Mouse (Mus musculus): Measurements from ENCODE around the gene Arrdc5.

Gene Arrdc5

GRCm38 (mm10) chr17:56300186-56300585 is at the start of gene Arrdc5:
Gene Arrdc5 (minus strand): TSS chr17:56300286.
- DNase-seq (ENCODE audit: low read depth in 1 of 2, low spot score in 2 of 2) = no peak

GRCm38 (mm10) chr17:56348586-56348985 is 48.5 kb upstream of the Arrdc5 start:
- DNase-seq (ENCODE audit: low read depth in 1 of 2, low spot score in 2 of 2) = no peak

- no peak for DNase-seq (ENCODE audit: low read depth in 1 of 2, low spot score in 2 of 2)
Measured at GRCm38 (mm10) chr17:56348128-56348527, 48.0 kb upstream of the Arrdc5 start.

- DNase-seq (ENCODE audit: low read depth in 1 of 2, low spot score in 2 of 2) = no peak
Measured at GRCm38 (mm10) chr17:56345364-56345763, 45.3 kb upstream of the Arrdc5 start.

GRCm38 (mm10) chr17:56343466-56343865 is 43.4 kb upstream of the Arrdc5 start:
- no peak for DNase-seq (ENCODE audit: low read depth in 1 of 2, low spot score in 2 of 2)

GRCm38 (mm10) chr17:56340717-56341116 is 40.6 kb upstream of the Arrdc5 start:
- DNase-seq (ENCODE audit: low read depth in 1 of 2, low spot score in 2 of 2) = no peak

- peak; percentile 43 to 56 for DNase-seq (ENCODE audit: low read depth in 1 of 2, low spot score in 2 of 2)
Measured at GRCm38 (mm10) chr17:56338909-56339308, 38.8 kb upstream of the Arrdc5 start.

- DNase-seq (ENCODE audit: low read depth in 1 of 2, low spot score in 2 of 2) = no peak
Measured at GRCm38 (mm10) chr17:56337791-56338190, 37.7 kb upstream of the Arrdc5 start.

GRCm38 (mm10) chr17:56337190-56337589 is 37.1 kb upstream of the Arrdc5 start:
- DNase-seq (ENCODE audit: low read depth in 1 of 2, low spot score in 2 of 2) = peak in 1 of 2 experiments; percentile 38

GRCm38 (mm10) chr17:56332987-56333386 is 32.9 kb upstream of the Arrdc5 start:
- DNase-seq (ENCODE audit: low read depth in 1 of 2, low spot score in 2 of 2) = no peak

- no peak for DNase-seq (ENCODE audit: low read depth in 1 of 2, low spot score in 2 of 2)
Measured at GRCm38 (mm10) chr17:56331256-56331655, 31.2 kb upstream of the Arrdc5 start.

- DNase-seq (ENCODE audit: low read depth in 1 of 2, low spot score in 2 of 2) = no peak
Measured at GRCm38 (mm10) chr17:56330345-56330744, 30.3 kb upstream of the Arrdc5 start.

- DNase-seq (ENCODE audit: low read depth in 1 of 2, low spot score in 2 of 2) = no peak
Measured at GRCm38 (mm10) chr17:56329267-56329666, 29.2 kb upstream of the Arrdc5 start.

- DNase-seq (ENCODE audit: low read depth in 1 of 2, low spot score in 2 of 2) = no peak
Measured at GRCm38 (mm10) chr17:56326153-56327147, 26.4 kb upstream of the Arrdc5 start.

GRCm38 (mm10) chr17:56325450-56326152 is 25.5 kb upstream of the Arrdc5 start, which contains the start of gene Kdm4b:
Gene Kdm4b (plus strand): TSS chr17:56326062.
- DNase-seq (ENCODE audit: low read depth in 1 of 2, low spot score in 2 of 2) = peak; percentile 98 to 99

- no peak for DNase-seq (ENCODE audit: low read depth in 1 of 2, low spot score in 2 of 2)
Measured at GRCm38 (mm10) chr17:56324419-56324818, 24.3 kb upstream of the Arrdc5 start.

GRCm38 (mm10) chr17:56309191-56309945 is 9.3 kb upstream of the Arrdc5 start:
- DNase-seq (ENCODE audit: low read depth in 1 of 2, low spot score in 2 of 2) = no peak

GRCm38 (mm10) chr17:56308088-56308487 is 8.0 kb upstream of the Arrdc5 start:
- no peak for DNase-seq (ENCODE audit: low read depth in 1 of 2, low spot score in 2 of 2)

GRCm38 (mm10) chr17:56305826-56306225 is 5.7 kb upstream of the Arrdc5 start:
- no peak for DNase-seq (ENCODE audit: low read depth in 1 of 2, low spot score in 2 of 2)

- DNase-seq (ENCODE audit: low read depth in 1 of 2, low spot score in 2 of 2) = no peak
Measured at GRCm38 (mm10) chr17:56305156-56305555, 5.1 kb upstream of the Arrdc5 start.

GRCm38 (mm10) chr17:56304718-56305117 is 4.6 kb upstream of the Arrdc5 start:
- no peak for DNase-seq (ENCODE audit: low read depth in 1 of 2, low spot score in 2 of 2)

Data from monocyte, adult 2 months (primary cell).